In the genomic region with DNA sequence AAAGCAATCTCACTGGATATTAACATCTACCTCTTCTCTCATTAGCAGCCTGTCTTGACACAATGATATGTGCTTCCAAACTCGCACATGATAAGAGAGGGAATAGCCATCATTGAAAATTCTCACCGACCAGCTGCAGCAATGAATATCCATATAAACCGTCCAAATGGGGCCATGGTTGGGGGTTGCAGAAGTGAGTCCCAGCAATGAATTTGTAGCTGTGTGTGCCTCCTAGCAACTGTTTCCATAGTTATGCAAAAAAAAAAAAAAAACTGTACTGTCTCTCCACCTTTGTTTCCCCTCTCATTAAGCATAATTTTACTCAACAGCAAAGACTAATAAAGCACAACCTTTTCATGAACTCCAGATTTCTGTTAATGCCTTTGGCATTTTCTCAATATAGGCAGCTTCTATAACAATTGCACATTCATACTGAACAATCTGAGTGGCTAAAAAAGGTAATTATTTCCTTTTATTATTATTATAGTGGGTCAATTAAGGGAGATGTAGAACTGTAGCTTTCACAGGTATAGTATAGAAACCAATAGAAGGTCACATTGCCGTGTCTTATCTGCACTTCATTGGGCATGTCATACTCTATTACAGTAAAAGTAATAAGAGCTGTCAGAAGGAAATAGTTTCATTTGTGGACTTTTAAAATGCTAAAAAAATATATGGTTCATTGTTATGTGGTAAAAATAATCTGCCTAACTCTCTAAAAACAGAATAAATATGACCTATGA, we compare ENCODE assay signal across 20 mouse cellular contexts.
A peak's percentile ranks its signal among the peaks of the same experiment; 100 is the strongest.
DNase-seq lines count a peak whose midpoint lies in the region; ATAC-seq lines count a peak whose summit lies in the region.
"Had no signal": no experiment of that assay in that cellular context is flagged by ENCODE, and none has a peak within 500 bp of the region (broad histone marks: within the 10 kb centered on the region; RNA-seq: fewer than 3 reads in every experiment).

No protein-coding gene starts in this region.

- no peak for DNase-seq in forebrain, embryonic 11.5 days (ENCODE audit: low spot score)
- no peak for DNase-seq in forebrain, embryonic 10.5 days (ENCODE audit: extremely low spot score, low spot score)
- DNase-seq in midbrain, embryonic 14.5 days, result peak; percentile 35
- DNase-seq in midbrain, embryonic 10.5 days (ENCODE audit: low spot score), result no peak
- peak; percentile 71 for DNase-seq in retina, embryonic 14.5 days (ENCODE audit: low spot score)
- DNase-seq in heart, adult 18-20 months, result no peak
- DNase-seq in spleen, postnatal 14 days (ENCODE audit: low spot score in 2 of 2), result no peak
- DNase-seq: adrenal gland, adult 2 months; cerebellum, adult 9-10 months; gastrocnemius, adult 2 months; kidney, adult 8-10 months; kidney, postnatal 36 days; layer of hippocampus, adult 9-11 months had no signal

- no peak overlapping the region for H3K4me3 ChIP-seq in forebrain, embryonic 11.5 days (ENCODE audit: low read depth, low read length)
- no peak overlapping the region for H3K4me3 ChIP-seq in forebrain, embryonic 10.5 days
- H3K4me3 ChIP-seq in midbrain, embryonic 14.5 days (replicated peaks; ENCODE audit: low read depth, low read length), result no peak overlapping the region
- H3K4me3 ChIP-seq in midbrain, embryonic 10.5 days, result no peak overlapping the region
- H3K4me3 ChIP-seq in forebrain, embryonic 16.5 days (replicated peaks; ENCODE audit: low read length), result no peak overlapping the region
- H3K4me3 ChIP-seq: embryonic facial prominence, embryonic 10.5 days; gastrocnemius, adult 2 months; heart, embryonic 13.5 days; limb, embryonic 12.5 days had no signal

- H3K9ac ChIP-seq in forebrain, embryonic 11.5 days (ENCODE audit: low read length), result no peak overlapping the region
- H3K9ac ChIP-seq in midbrain, embryonic 14.5 days (replicated peaks; ENCODE audit: low read length), result no peak overlapping the region
- H3K9ac ChIP-seq in forebrain, embryonic 16.5 days (replicated peaks; ENCODE audit: low read depth, low read length), result no peak overlapping the region
- H3K9ac ChIP-seq: heart, embryonic 13.5 days; limb, embryonic 12.5 days; liver, embryonic 14.5 days had no signal

- peak; percentile 53 for ATAC-seq in forebrain, embryonic 11.5 days (replicated peaks; ENCODE audit: low FRiP score)
- no peak; the same call in 1 of the 2 replicates for ATAC-seq in midbrain, embryonic 14.5 days (ENCODE audit: low FRiP score, low TSS enrichment)
- ATAC-seq in forebrain, embryonic 16.5 days, result peak; percentile 78
- ATAC-seq: inflammation-experienced regulatory T-cells, adult 6 months had no signal

- H3K27ac ChIP-seq in forebrain, embryonic 11.5 days (ENCODE audit: low read depth, low read length), result no peak overlapping the region
- H3K27ac ChIP-seq in forebrain, embryonic 10.5 days, result no peak overlapping the region
- H3K27ac ChIP-seq in midbrain, embryonic 14.5 days (replicated peaks; ENCODE audit: low read depth, low read length), result no peak overlapping the region
- H3K27ac ChIP-seq in midbrain, embryonic 10.5 days (replicated peaks), result no peak overlapping the region
- no peak overlapping the region for H3K27ac ChIP-seq in forebrain, embryonic 16.5 days (ENCODE audit: low read length)
- H3K27ac ChIP-seq: embryonic facial prominence, embryonic 10.5 days; gastrocnemius, adult 2 months; heart, embryonic 13.5 days; limb, embryonic 12.5 days; liver, embryonic 14.5 days; macrophage had no signal

- no peaks in the 10 kb centered on the region for H3K4me1 ChIP-seq in forebrain, embryonic 11.5 days (replicated peaks; ENCODE audit: control insufficient read depth, insufficient read depth, low read length)
- H3K4me1 ChIP-seq in forebrain, embryonic 10.5 days, result no peaks in the 10 kb centered on the region
- H3K4me1 ChIP-seq in midbrain, embryonic 14.5 days (ENCODE audit: control insufficient read depth, insufficient read depth, low read length), result no peaks in the 10 kb centered on the region
- no peaks in the 10 kb centered on the region for H3K4me1 ChIP-seq in midbrain, embryonic 10.5 days
- H3K4me1 ChIP-seq in forebrain, embryonic 16.5 days (replicated peaks; ENCODE audit: control insufficient read depth, insufficient read depth, low read length), result 0 out of 2 replicates have a peak, but pooled peaks cover 2% of the 10 kb centered on the region
- H3K4me1 ChIP-seq: embryonic facial prominence, embryonic 10.5 days; heart, embryonic 13.5 days; limb, embryonic 12.5 days had no signal

- no peaks in the 10 kb centered on the region for H3K27me3 ChIP-seq in forebrain, embryonic 11.5 days (ENCODE audit: control insufficient read depth, insufficient read depth, low read length)
- no peaks in the 10 kb centered on the region for H3K27me3 ChIP-seq in forebrain, embryonic 10.5 days (ENCODE audit: poor library complexity, severe bottlenecking)
- H3K27me3 ChIP-seq in midbrain, embryonic 14.5 days (ENCODE audit: control insufficient read depth, insufficient read depth, low read length), result no peaks in the 10 kb centered on the region
- no peaks in the 10 kb centered on the region for H3K27me3 ChIP-seq in midbrain, embryonic 10.5 days (ENCODE audit: low read depth, poor library complexity, severe bottlenecking)
- H3K27me3 ChIP-seq in forebrain, embryonic 16.5 days (replicated peaks; ENCODE audit: control insufficient read depth, insufficient read depth, low read length), result no peaks in the 10 kb centered on the region
- H3K27me3 ChIP-seq: heart, embryonic 13.5 days; limb, embryonic 12.5 days had no signal

- 67% methylated on average over 4 of the region's 4 CpGs for WGBS in forebrain, embryonic 11.5 days
- WGBS in forebrain, embryonic 10.5 days, result 85% methylated on average over 4 of the region's 4 CpGs
- WGBS in midbrain, embryonic 14.5 days, result 63% methylated on average over 4 of the region's 4 CpGs
- WGBS in midbrain, embryonic 10.5 days, result 86% methylated on average over 4 of the region's 4 CpGs
- 29% methylated on average over 4 of the region's 4 CpGs for WGBS in forebrain, embryonic 16.5 days

- no peaks in the 10 kb centered on the region for H3K36me3 ChIP-seq in forebrain, embryonic 11.5 days (ENCODE audit: control insufficient read depth, insufficient read depth, low read length)
- H3K36me3 ChIP-seq in forebrain, embryonic 10.5 days (replicated peaks), result no peaks in the 10 kb centered on the region
- no peaks in the 10 kb centered on the region for H3K36me3 ChIP-seq in midbrain, embryonic 14.5 days (ENCODE audit: control insufficient read depth, insufficient read depth, low read length)
- H3K36me3 ChIP-seq in midbrain, embryonic 10.5 days, result no peaks in the 10 kb centered on the region
- H3K36me3 ChIP-seq in forebrain, embryonic 16.5 days (ENCODE audit: control insufficient read depth, insufficient read depth), result no peaks in the 10 kb centered on the region
- H3K36me3 ChIP-seq: embryonic facial prominence, embryonic 10.5 days; heart, embryonic 13.5 days; limb, embryonic 12.5 days had no signal

- H3K9me3 ChIP-seq in forebrain, embryonic 11.5 days (ENCODE audit: control insufficient read depth, low read length), result no peaks in the 10 kb centered on the region
- H3K9me3 ChIP-seq in forebrain, embryonic 10.5 days, result no peaks in the 10 kb centered on the region
- no peaks in the 10 kb centered on the region for H3K9me3 ChIP-seq in midbrain, embryonic 14.5 days (ENCODE audit: control insufficient read depth, low read length)
- no peaks in the 10 kb centered on the region for H3K9me3 ChIP-seq in midbrain, embryonic 10.5 days (replicated peaks)
- H3K9me3 ChIP-seq in forebrain, embryonic 16.5 days (ENCODE audit: control insufficient read depth, low read length), result no peaks in the 10 kb centered on the region
- H3K9me3 ChIP-seq: embryonic facial prominence, embryonic 10.5 days; heart, embryonic 13.5 days; limb, embryonic 12.5 days had no signal

- no peak overlapping the region for H3K4me2 ChIP-seq in forebrain, embryonic 11.5 days (ENCODE audit: low read depth, low read length, severe bottlenecking)
- no peak overlapping the region for H3K4me2 ChIP-seq in midbrain, embryonic 14.5 days (ENCODE audit: low read length)
- H3K4me2 ChIP-seq in forebrain, embryonic 16.5 days (ENCODE audit: low read length), result no peak overlapping the region
- H3K4me2 ChIP-seq: heart, embryonic 13.5 days; limb, embryonic 12.5 days had no signal

Comparison
In these comparisons a context has a peak if more than half of its experiments do, and no peak if none do; other contexts are left out.
1. DNase-seq: peak in midbrain, embryonic 14.5 days (single experiment) and retina, embryonic 14.5 days (single experiment); none in forebrain, embryonic 11.5 days (single experiment), forebrain, embryonic 10.5 days (single experiment), midbrain, embryonic 10.5 days (single experiment), heart, adult 18-20 months (0 of 2) and spleen, postnatal 14 days (0 of 2).